Comparison of ENCODE assay signal across 9 mouse cellular contexts in genomic region chr11:97812491-97812921, GRCm38 (mm10). TPM values are rescaled to one million over a fixed set of nuclear protein-coding genes. Genes with fewer than 3 reads are reported as not detected.
DNase-seq lines count a peak whose midpoint lies in the region; ATAC-seq and TF ChIP-seq lines count a peak whose summit lies in the region.
"Had no signal": no experiment of that assay in that cellular context is flagged by ENCODE, and none has a peak within 500 bp of the region (broad histone marks: within the 10 kb centered on the region; RNA-seq: fewer than 3 reads in every experiment).

No protein-coding gene starts in this region.

- H3K9me3 ChIP-seq in embryonic facial prominence, embryonic 12.5 days, result no peaks in the 10 kb centered on the region
- H3K9me3 ChIP-seq in intestine, embryonic 16.5 days (ENCODE audit: control insufficient read depth, low read length), result no peaks in the 10 kb centered on the region

- 0 out of 2 replicates have a peak overlapping the region, but pooled peaks have one; percentile 6 for H3K4me3 ChIP-seq in embryonic facial prominence, embryonic 12.5 days
- peak overlapping the region; percentile 15; the same call in 1 of the 2 replicates for H3K4me3 ChIP-seq in intestine, embryonic 16.5 days (ENCODE audit: low read length)
- H3K4me3 ChIP-seq in olfactory bulb, adult 2 months (ENCODE audit: insufficient read depth, low read depth, low read length), result 0 out of 2 replicates have a peak overlapping the region, but pooled peaks have one; percentile 4

- peaks cover 51% of the 10 kb centered on the region for H3K36me3 ChIP-seq in embryonic facial prominence, embryonic 12.5 days
- H3K36me3 ChIP-seq in intestine, embryonic 16.5 days (ENCODE audit: control insufficient read depth, insufficient read depth, low read length), result peaks cover 6% of the 10 kb centered on the region

- DNase-seq in left cerebral cortex, postnatal 25 days (ENCODE audit: low spot score in 2 of 2), result peak; percentile 52 to 61
- no peak for DNase-seq in left cerebral cortex, adult 11 months (ENCODE audit: low spot score)
- no peak for DNase-seq in ovary, postnatal 36 days (ENCODE audit: low spot score)
- DNase-seq in gastrocnemius, postnatal 36 days, result no peak

- no peaks in the 10 kb centered on the region for H3K27me3 ChIP-seq in embryonic facial prominence, embryonic 12.5 days
- no peaks in the 10 kb centered on the region for H3K27me3 ChIP-seq in intestine, embryonic 16.5 days (replicated peaks; ENCODE audit: control insufficient read depth, insufficient read depth, low read length)

- peak overlapping the region; percentile 16; the same call in 1 of the 2 replicates for H3K4me2 ChIP-seq in embryonic facial prominence, embryonic 12.5 days (replicated peaks)
- H3K4me2 ChIP-seq in intestine, embryonic 16.5 days (ENCODE audit: low read depth, low read length), result peak overlapping the region; percentile 52

- WGBS in embryonic facial prominence, embryonic 12.5 days, result 21% methylated on average over 3 of the region's 3 CpGs
- 36% methylated on average over 3 of the region's 3 CpGs for WGBS in intestine, embryonic 16.5 days
- WGBS in olfactory bulb, adult 2 months, result 31% methylated on average over 3 of the region's 3 CpGs

- no peak for TF ChIP-seq POLR2A in olfactory bulb, adult 2 months (IDR thresholded peaks at IDR 0.05; ENCODE audit: insufficient read depth, low read depth, low read length)

- H3K9ac ChIP-seq in embryonic facial prominence, embryonic 12.5 days, result peak overlapping the region; percentile 29; the same call in 1 of the 2 replicates
- H3K9ac ChIP-seq in intestine, embryonic 16.5 days (ENCODE audit: low read depth, low read length), result peak overlapping the region; percentile 59

- H3K4me1 ChIP-seq in embryonic facial prominence, embryonic 12.5 days, result peaks cover 95% of the 10 kb centered on the region
- H3K4me1 ChIP-seq in intestine, embryonic 16.5 days (ENCODE audit: control insufficient read depth, insufficient read depth, low read length), result peaks cover 86% of the 10 kb centered on the region
- H3K4me1 ChIP-seq in olfactory bulb, adult 2 months (ENCODE audit: control insufficient read depth, insufficient read depth, low read length), result peaks cover 64% of the 10 kb centered on the region

- ATAC-seq in embryonic facial prominence, embryonic 12.5 days (ENCODE audit: insufficient number of reproducible peaks, insufficient read depth, low FRiP score, low TSS enrichment), result peak; percentile 37; the same call in 1 of the 2 replicates
- no peak for ATAC-seq in intestine, embryonic 16.5 days
- no peak for ATAC-seq in CD4-positive, CD25-positive, alpha-beta regulatory T cell, adult 4 months

- intact Hi-C loops in left cerebral cortex, postnatal 25 days (cut with DNase I), result no loop called here
- intact Hi-C loops in gastrocnemius, postnatal 36 days (cut with DNase I), result no loop called here

- no peak for TF ChIP-seq CTCF in olfactory bulb, adult 2 months (IDR thresholded peaks at IDR 0.05; ENCODE audit: insufficient read depth, low read depth, low read length)

- peak overlapping the region; percentile 67 for H3K27ac ChIP-seq in embryonic facial prominence, embryonic 12.5 days
- H3K27ac ChIP-seq in intestine, embryonic 16.5 days (ENCODE audit: low read length), result peak overlapping the region; percentile 89
- H3K27ac ChIP-seq in olfactory bulb, adult 2 months (ENCODE audit: insufficient read depth, low read depth, low read length), result peak overlapping the region; percentile 76

RNA-seq across cellular contexts. Expression of gene Lasp1, which starts 13.7 kb away (rescaled TPM):
- 100 to 1,000 TPM; 192 to 202 TPM for total RNA-seq in left cerebral cortex, postnatal 25 days (2021)
- 117 and 125 TPM in 2 replicates for polyA plus RNA-seq in embryonic facial prominence, embryonic 12.5 days (2016; fragmentation: Nextera tagmentation; extraction: Ambion mirVana)
- polyA plus RNA-seq in intestine, embryonic 16.5 days (2015; fragmentation: Nextera tagmentation; extraction: Ambion mirVana), result 141 and 148 TPM in 2 replicates
- not detected in 2 replicates for polyA plus RNA-seq in olfactory bulb, adult 2 months (2012; ENCODE audit: insufficient read depth, insufficient read length, low replicate concordance, missing spikeins)
- polyA plus RNA-seq in CD4-positive, CD25-positive, alpha-beta regulatory T cell, adult 4 months (2017; shearing (Covaris generic)), result 10 to 100 TPM; 46.4 to 49.9 TPM
- 10 to 100 TPM; 14.2 to 15.4 TPM for total RNA-seq in gastrocnemius, postnatal 36 days (2021)

RNA-seq across cellular contexts. Expression of gene B230217C12Rik, which starts 28.1 kb away (rescaled TPM):
- 10 to 100 TPM; 75.4 to 75.9 TPM for total RNA-seq in left cerebral cortex, postnatal 25 days (2021)
- polyA plus RNA-seq in embryonic facial prominence, embryonic 12.5 days (2016; fragmentation: Nextera tagmentation; extraction: Ambion mirVana), result 11.3 and 12.4 TPM in 2 replicates
- 4.1 TPM in 2 replicates for polyA plus RNA-seq in intestine, embryonic 16.5 days (2015; fragmentation: Nextera tagmentation; extraction: Ambion mirVana)
- not detected in 2 replicates for polyA plus RNA-seq in olfactory bulb, adult 2 months (2012; ENCODE audit: insufficient read depth, insufficient read length, low replicate concordance, missing spikeins)
- polyA plus RNA-seq in CD4-positive, CD25-positive, alpha-beta regulatory T cell, adult 4 months (2017; shearing (Covaris generic)), result 1 to 10 TPM; 1.4 TPM
- total RNA-seq in gastrocnemius, postnatal 36 days (2021), result under 1 TPM; 0.31 to 0.64 TPM

RNA-seq across cellular contexts. Expression of gene Rpl23, which starts 30.3 kb away (rescaled TPM):
- total RNA-seq in left cerebral cortex, postnatal 25 days (2021), result 100 to 1,000 TPM; 340 to 351 TPM
- 474 and 481 TPM in 2 replicates for polyA plus RNA-seq in embryonic facial prominence, embryonic 12.5 days (2016; fragmentation: Nextera tagmentation; extraction: Ambion mirVana)
- 466 and 491 TPM in 2 replicates for polyA plus RNA-seq in intestine, embryonic 16.5 days (2015; fragmentation: Nextera tagmentation; extraction: Ambion mirVana)
- polyA plus RNA-seq in olfactory bulb, adult 2 months (2012; ENCODE audit: insufficient read depth, insufficient read length, low replicate concordance, missing spikeins), result 695 TPM in 1 of 2 replicates, not detected in the other
- 1,000 to 10,000 TPM in 1 of 2 experiments, 100 to 1,000 TPM in 1; 884 to 1,093 TPM for polyA plus RNA-seq in CD4-positive, CD25-positive, alpha-beta regulatory T cell, adult 4 months (2017; shearing (Covaris generic))
- 100 to 1,000 TPM; 349 to 430 TPM for total RNA-seq in gastrocnemius, postnatal 36 days (2021)

RNA-seq across cellular contexts. Expression of gene 1700001P01Rik, which starts 36.8 kb away (rescaled TPM):
- under 1 TPM; 0.62 to 0.78 TPM for total RNA-seq in left cerebral cortex, postnatal 25 days (2021)
- polyA plus RNA-seq in embryonic facial prominence, embryonic 12.5 days (2016; fragmentation: Nextera tagmentation; extraction: Ambion mirVana), result 0.39 TPM in 1 of 2 replicates, not detected in the other
- polyA plus RNA-seq in intestine, embryonic 16.5 days (2015; fragmentation: Nextera tagmentation; extraction: Ambion mirVana), result not detected in 2 replicates
- not detected in 2 replicates for polyA plus RNA-seq in olfactory bulb, adult 2 months (2012; ENCODE audit: insufficient read depth, insufficient read length, low replicate concordance, missing spikeins)
- polyA plus RNA-seq in CD4-positive, CD25-positive, alpha-beta regulatory T cell, adult 4 months (2017; shearing (Covaris generic)), result not detected
- not detected for total RNA-seq in gastrocnemius, postnatal 36 days (2021)
- total RNA-seq: gastrocnemius, adult 8-10 months had no signal

RNA-seq across cellular contexts. Expression of gene Cwc25, which starts 46.1 kb away (rescaled TPM):
- 10 to 100 TPM; 18.7 to 20.2 TPM for total RNA-seq in left cerebral cortex, postnatal 25 days (2021)
- 23.1 and 24.8 TPM in 2 replicates for polyA plus RNA-seq in embryonic facial prominence, embryonic 12.5 days (2016; fragmentation: Nextera tagmentation; extraction: Ambion mirVana)
- 11.1 and 11.9 TPM in 2 replicates for polyA plus RNA-seq in intestine, embryonic 16.5 days (2015; fragmentation: Nextera tagmentation; extraction: Ambion mirVana)
- polyA plus RNA-seq in olfactory bulb, adult 2 months (2012; ENCODE audit: insufficient read depth, insufficient read length, low replicate concordance, missing spikeins), result not detected in 2 replicates
- 10 to 100 TPM; 25.2 to 33.8 TPM for polyA plus RNA-seq in CD4-positive, CD25-positive, alpha-beta regulatory T cell, adult 4 months (2017; shearing (Covaris generic))
- 1 to 10 TPM; 5.5 to 5.7 TPM for total RNA-seq in gastrocnemius, postnatal 36 days (2021)

Comparison
In these comparisons a context has a peak if more than half of its experiments do, and no peak if none do; other contexts are left out.
1. DNase-seq: peak in left cerebral cortex, postnatal 25 days (2 of 2); none in left cerebral cortex, adult 11 months (single experiment), ovary, postnatal 36 days (single experiment) and gastrocnemius, postnatal 36 days (0 of 2).
2. Peak in every context shown above with its lines, with median percentiles within 50 percentile points of each other: H3K27ac ChIP-seq and H3K4me3 ChIP-seq.